Mouse (Mus musculus): ENCODE data around the gene Mlx. TPM values are rescaled to one million over a fixed set of nuclear protein-coding genes. Genes with fewer than 3 reads are reported as not detected.

Mlx gene
- total RNA-seq, 2 experiments from 2014 or later: 40.0 to 41.1 TPM

DNA sequence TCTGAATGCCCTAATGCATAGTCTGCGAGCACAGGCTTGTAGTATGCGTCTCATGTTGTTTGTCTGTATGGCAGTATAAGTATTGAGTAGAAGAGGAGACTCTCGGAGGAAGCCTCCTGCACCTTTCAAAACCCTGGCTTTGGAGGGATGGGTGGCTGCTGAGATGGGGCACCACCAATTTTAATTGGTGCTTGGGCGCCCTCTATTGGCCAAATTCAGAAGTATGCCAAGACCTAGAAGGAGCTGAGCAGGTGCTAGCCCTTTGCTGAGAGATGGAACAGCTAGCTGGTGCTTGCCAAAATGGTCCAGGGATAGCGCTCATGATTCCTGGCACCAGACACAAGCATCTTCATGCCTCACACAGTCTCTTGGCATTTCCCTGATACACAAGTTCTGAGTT, 29.2 kb upstream of the Mlx start:
- Histone ChIP-seq H3K27ac (peak overlapping the region; percentile 88), H3K4me3 (no peak overlapping the region)
- peak; percentile 79 to 89 for DNase-seq (ENCODE audit: low spot score in 2 of 2)
- peak; percentile 92 for TF ChIP-seq CTCF (conservative IDR thresholded peaks at IDR 0.05)

DNA sequence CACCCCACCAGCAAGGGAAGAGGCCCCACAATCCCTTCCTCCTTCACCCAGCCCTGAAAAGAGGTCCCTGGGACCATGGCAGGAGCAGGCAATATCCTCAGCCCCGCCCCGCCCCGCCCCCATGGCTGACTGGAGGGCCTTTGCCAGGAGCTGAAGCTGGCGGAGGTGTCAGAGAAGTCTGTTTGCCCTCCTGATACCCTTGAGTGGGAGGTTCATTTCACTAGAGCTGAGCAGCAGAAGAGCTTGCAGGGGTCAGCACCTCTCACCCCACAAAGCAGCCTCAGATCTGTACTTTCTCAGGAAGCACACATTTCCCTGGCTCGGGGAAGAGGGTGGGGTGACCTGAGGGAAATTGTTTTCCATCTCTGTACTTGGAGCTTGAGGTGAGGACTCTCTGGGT, 28.4 kb upstream of the Mlx start:
- peak overlapping the region; percentile 88 for H3K27ac ChIP-seq
- no peak for DNase-seq (ENCODE audit: low spot score in 2 of 2)
- no peak for TF ChIP-seq CTCF (conservative IDR thresholded peaks at IDR 0.05)
- H3K4me3 ChIP-seq: no peak overlapping the region

DNA sequence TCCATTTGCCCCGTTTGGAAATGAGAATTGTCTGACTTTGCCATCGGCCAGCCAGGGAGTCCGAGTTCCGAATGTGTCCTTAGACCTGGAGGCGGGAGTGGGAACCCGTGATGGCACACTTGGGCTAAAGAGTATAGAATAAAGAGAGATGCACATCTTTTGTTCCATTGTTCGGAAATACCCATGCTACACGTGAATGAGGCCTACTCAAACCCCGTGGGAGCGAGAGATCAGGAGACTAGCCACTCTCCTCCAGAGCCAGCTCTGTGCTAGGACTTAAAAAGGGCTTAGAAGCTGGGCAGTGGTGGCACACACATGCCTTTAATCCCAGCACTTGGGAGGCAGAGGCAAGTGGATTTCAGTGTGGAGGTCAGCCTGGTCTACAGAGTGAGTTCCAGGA, 27.6 kb upstream of the Mlx start:
- no peak for DNase-seq (ENCODE audit: low spot score in 2 of 2)
- Histone ChIP-seq H3K4me3 (no peak overlapping the region), H3K27ac (peak overlapping the region; percentile 94)
- TF ChIP-seq CTCF (conservative IDR thresholded peaks at IDR 0.05): no peak

DNA sequence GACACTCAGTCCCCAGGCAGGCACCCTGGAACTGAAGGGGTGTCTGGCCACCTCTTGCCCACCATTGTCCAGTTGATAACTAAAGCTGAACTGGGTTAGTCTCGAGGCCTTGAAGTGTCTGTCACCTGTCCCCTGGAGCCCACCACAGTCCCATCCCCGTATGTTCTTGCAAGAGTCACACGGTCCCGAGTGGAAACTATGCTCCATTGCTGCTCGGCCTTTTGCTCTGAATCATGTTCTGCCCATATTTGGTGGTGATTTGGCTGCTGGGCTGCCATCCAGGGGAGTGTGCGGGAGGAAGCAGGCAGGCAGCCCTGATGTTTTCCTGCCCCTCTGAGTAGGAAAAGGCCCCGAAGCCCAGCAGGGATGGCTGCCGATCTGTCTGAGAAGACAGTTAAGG, 27.0 kb upstream of the Mlx start:
- TF ChIP-seq CTCF (conservative IDR thresholded peaks at IDR 0.05): no peak
- peak overlapping the region; percentile 94 for H3K27ac ChIP-seq
- H3K4me3 ChIP-seq: no peak overlapping the region
- peak; percentile 65 to 71 for DNase-seq (ENCODE audit: low spot score in 2 of 2)

DNA sequence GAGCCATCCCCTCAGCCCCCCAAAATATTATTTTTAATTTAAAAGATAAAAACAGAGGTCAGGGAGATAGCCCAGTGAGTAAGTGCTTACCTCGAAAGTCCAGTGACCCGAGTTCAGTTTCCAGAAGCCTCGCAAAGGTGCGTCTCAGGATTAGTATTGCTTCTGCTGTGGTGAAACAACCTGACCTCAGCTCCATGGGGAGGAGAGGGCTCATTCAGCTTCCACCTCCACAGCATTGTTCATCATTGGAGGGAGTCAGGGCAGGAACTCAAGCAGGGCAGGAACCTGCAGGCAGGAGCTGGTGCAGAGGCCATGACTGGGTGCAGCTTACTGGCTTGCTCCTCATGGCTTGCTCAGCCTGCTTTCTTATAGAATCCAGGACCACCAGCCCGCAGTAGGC, 26.0 kb upstream of the Mlx start:
- DNase-seq (ENCODE audit: low spot score in 2 of 2): no peak
- TF ChIP-seq CTCF (conservative IDR thresholded peaks at IDR 0.05): no peak; the same call in 1 of the 2 replicates
- H3K4me3 ChIP-seq: no peak overlapping the region
- H3K27ac ChIP-seq: peak overlapping the region; percentile 94

DNA sequence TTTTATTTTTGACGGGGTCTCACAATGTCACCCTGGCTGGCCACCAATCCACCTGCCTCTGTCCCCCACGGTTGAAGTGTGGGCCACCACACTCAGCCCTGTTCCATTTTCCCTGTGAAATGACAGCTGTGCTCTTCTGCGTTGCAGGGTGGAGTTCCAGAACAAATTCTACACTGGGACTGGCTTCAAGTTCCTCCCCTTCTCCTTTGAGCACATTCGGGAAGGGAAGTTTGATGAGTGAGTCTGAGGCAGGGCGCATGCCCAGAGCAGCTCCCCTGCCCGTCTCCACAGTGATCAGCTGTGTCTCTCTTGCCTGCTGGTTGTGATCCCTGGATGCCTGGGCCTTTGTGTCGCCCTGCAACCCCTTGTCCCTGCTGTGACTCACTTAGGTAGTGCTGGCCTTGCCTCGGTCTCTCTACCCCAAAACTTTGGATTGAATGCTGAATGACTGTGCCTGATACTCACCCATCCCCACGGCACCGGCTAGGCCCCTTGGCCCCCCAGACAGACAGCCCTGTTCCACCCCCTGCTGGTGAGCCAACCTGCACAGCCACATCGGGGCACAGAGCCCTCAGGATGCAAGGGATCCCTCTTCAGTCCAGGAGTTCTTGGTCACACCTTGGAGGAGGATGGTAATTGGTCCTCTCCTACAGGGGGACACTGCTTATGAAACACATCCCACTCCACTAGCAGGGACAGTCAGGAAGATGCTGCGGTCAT, 24.8 kb upstream of the Mlx start:
- DNase-seq (ENCODE audit: low spot score in 2 of 2): peak; percentile 51 to 75
- peak; percentile 26 for TF ChIP-seq CTCF (conservative IDR thresholded peaks at IDR 0.05)
- Histone ChIP-seq H3K27ac (peak overlapping the region; percentile 94), H3K4me3 (no peak overlapping the region)

DNA sequence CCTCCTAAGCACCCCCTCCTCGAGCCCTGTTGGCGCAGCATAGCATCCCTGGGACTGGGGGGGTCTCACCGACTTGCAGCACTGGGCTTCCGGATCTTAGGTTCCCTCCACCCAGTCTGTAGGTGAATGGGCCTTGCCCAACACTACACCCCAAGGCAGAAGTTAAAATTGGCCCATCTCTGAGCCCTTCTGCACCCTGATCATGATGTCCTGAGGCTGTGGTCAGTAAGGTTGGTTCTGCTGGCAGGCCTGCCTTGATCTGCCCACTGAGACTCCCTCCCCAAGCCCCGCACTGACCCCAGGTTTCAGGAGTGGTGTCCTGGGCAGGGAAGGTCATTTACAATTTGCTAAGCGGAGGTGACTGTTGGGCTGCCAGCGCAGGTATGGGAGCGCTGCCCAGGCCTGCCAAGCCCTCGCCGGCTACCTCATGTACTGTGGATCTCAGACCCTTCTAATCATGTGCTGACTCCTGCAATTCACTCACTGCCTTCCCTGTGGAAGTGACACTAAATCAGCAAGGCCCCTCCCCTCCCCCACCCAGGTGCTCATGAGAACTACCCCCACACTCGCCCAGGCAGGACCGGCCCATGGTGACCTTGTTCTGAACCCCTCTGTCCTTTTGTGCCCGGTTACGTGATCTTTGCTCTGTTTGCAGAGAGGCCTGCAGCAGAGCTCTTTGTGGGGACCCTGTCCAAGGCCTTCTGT, 24.0 kb upstream of the Mlx start:
- Histone ChIP-seq H3K4me3 (no peak overlapping the region), H3K27ac (peak overlapping the region; percentile 94)
- DNase-seq (ENCODE audit: low spot score in 2 of 2): no peak
- TF ChIP-seq CTCF (conservative IDR thresholded peaks at IDR 0.05): no peak

DNA sequence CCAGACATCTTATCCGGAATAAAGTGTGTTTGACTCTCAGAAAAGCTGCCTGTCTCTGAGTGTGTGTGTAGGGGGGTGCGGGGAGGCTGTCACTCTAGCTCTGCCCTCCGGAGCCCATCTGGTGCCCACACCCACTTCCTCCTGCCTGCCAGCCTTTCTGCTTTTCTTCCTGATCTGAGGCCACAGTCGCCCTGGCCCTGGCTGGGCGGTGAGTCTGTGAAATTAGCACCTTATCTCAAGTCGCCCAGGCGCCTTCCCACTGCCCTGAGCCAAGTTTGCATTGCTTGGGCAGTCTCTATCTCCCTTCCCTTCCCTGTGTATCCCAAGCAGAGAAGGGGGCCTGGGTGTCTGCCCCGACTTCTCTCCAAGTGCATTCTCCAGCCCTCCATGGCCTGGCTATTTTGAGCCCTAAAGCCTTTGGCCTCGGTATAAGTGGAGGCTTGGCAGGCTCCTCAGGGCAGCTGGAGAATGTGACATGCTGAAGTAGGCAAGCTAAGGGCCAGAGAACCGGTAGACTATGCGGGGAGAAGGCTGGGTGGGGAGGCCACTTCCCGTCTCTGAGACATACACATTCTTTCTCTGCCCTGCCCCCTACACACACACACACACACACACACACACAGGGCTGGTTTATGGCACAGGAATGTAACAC, 23.3 kb upstream of the Mlx start:
- TF ChIP-seq CTCF (conservative IDR thresholded peaks at IDR 0.05): no peak
- DNase-seq (ENCODE audit: low spot score in 2 of 2): peak; percentile 61 to 67
- Histone ChIP-seq H3K4me3 (no peak overlapping the region), H3K27ac (peak overlapping the region; percentile 94)

DNA sequence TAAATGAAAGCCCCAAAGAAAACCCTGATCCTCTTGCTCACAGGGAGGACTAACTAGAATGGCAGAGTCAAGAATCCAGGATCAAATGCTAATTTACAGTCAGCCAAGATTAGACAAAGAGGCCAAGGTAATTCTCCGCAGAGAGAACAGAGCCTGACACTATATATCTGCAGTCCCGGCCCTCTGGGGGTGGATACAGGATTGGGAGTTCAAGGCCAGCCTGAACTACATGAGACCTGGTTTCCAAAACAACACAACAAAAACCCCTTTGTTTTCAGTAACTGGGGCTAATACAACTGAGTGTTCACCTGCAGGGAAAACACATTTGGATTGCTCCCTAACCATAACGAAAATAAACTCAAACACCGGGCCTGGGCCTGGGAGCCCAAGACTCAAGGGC, 22.6 kb upstream of the Mlx start:
- H3K27ac ChIP-seq: peak overlapping the region; percentile 94
- no peak for TF ChIP-seq CTCF (conservative IDR thresholded peaks at IDR 0.05)
- H3K4me3 ChIP-seq: no peak overlapping the region
- DNase-seq (ENCODE audit: low spot score in 2 of 2): no peak

DNA sequence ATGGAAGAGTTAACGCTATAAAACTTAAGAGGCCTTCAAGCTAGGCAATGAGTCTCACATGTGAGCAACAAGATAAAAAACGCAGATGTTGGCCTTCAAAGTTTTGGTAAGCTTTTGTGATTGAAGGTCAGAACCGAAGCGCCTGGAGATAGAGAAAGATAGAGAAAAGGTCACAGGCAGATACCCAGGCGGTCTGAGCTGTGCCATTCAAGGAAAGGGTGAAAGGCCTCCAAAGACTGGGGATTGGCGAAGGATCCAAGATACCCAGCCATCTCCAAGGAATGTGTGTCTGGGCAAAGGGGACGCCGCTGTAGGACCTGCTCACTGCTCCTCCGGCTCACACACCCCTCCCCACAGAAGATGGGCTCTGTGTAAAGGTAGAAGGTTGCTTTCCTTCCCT, 22.1 kb upstream of the Mlx start:
- H3K27ac ChIP-seq: peak overlapping the region; percentile 94; the same call in 1 of the 2 replicates
- no peak for TF ChIP-seq CTCF (conservative IDR thresholded peaks at IDR 0.05)
- no peak overlapping the region for H3K4me3 ChIP-seq
- DNase-seq (ENCODE audit: low spot score in 2 of 2): no peak

DNA sequence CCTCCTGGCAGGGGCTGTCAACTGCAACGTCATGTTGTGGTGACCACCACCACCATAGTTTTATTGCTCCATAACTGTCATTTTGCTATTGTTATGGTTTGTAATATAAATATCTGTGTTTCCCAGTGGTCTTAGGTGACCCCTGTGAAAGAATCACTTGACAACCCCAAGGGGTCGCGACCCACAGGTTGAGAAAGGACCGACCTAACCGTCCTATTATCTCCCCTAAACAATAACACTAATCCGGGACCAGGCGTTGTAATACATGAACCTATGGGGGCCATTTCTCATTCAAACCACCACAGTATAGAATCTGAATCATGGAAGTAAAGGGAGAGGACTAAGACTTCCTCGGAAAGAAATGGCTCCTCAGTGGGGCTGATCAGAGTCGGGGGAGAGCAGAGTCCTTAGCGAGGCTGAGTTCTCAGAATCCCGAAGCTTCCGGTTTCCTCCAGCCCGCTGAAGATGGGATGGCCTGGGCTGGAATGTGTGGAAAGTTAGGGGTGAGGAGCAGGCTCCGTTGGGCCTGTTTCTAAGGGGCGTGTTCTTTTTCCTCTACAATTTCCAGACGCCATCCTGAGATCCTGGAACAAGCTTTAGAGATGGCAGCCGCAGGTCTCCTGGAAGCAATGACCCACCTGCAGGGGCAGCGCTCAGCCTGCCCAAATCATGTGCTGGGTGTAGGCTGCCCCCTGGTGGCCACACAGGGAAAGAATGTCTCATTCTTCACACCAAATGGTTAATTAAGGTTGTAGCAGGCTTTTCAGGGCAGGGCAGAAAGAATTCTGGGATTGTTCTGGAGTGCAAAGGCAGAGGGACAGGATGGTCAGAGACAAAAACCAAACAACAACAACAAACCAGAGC, 20.3 kb upstream of the Mlx start:
- TF ChIP-seq CTCF (conservative IDR thresholded peaks at IDR 0.05): peak; percentile 94
- H3K4me3 ChIP-seq: peak overlapping the region; percentile 28; the same call in 1 of the 2 replicates
- DNase-seq (ENCODE audit: low spot score in 2 of 2): peak; percentile 58 to 80
- H3K27ac ChIP-seq: peak overlapping the region; percentile 5; the same call in 1 of the 2 replicates

DNA sequence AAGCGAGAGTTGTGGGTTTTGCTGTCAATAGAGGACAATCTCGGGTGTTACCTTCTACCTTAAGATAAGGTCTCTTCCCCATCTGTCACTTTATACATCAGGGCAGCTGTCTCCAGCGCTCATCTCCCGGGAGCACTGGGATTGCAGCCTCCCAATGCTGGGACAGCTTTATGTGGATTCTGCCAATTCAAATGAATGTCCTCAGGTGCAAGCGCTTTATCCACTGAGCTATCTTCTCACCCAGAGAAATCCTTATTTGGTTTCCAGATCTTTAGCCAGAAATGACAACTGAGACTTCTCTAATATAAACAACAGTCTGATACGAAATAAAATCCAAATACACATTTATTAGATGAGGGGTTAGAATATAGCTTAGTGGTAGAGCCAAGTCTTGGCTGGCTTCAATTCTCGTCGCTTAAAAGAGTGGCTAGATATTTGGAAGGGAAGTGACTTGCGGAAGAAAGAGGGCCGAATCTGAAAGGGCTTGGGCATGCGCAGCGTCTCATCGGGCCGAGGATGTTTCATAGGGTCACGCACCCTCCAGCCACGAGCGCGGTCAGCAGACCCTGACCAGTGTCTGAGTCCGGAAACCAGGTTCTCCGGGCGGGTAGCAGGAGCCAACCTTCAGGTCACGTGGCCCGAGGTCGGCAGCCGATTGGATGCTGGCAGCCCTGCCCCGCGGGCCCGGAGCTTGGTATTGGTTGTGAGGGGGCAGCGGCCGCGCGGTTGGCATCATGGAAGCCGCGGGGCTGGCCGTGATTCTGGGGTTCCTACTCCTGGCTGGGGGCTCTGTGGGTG, 17.5 kb upstream of the Mlx start, which contains the start of gene Naglu:
Gene Naglu (plus strand): TSS at position 622 of the 798 bp plus-strand sequence.
- TF ChIP-seq CTCF (conservative IDR thresholded peaks at IDR 0.05): no peak
- DNase-seq (ENCODE audit: low spot score in 2 of 2): peak; percentile 92 to 95
- Histone ChIP-seq H3K27ac (peak within 1 kb of the TSS; percentile 95), H3K4me3 (peak within 1 kb of the TSS; percentile 93)
